Mouse (Mus musculus) embryonic fibroblast, embryonic 13.5 days (primary cell): ENCODE data around the gene Lin28b. TPM values are rescaled to one million over a fixed set of nuclear protein-coding genes. Genes with fewer than 3 reads are reported as not detected.

Source experiments
- H3K27ac ChIP-seq: 2 replicates; pipeline ENCODE4 v1.5.1; 2012; ENCODE audit warnings: low read length, control low read depth, inconsistent platforms; ENCODE audit not compliant: insufficient read depth
- H3K4me1 ChIP-seq: 2 replicates; pipeline ENCODE4 v1.6.1; 2011; ENCODE audit warnings: low read length; ENCODE audit not compliant: control insufficient read depth, insufficient read depth
- H3K4me3 ChIP-seq: 2 replicates; pipeline ENCODE4 v1.5.1; 2011; ENCODE audit warnings: mild to moderate bottlenecking, control low read depth, low read length; ENCODE audit not compliant: insufficient read depth
- CTCF ChIP-seq: IDR thresholded peaks from 2 replicates; pipeline ENCODE4 v1.5.1; 2011; ENCODE audit warnings: mild to moderate bottlenecking, control low read depth, low read length, moderate library complexity, borderline replicate concordance; ENCODE audit not compliant: insufficient read depth
- POLR2A ChIP-seq: IDR thresholded peaks from 2 replicates; pipeline ENCODE4 v1.6.1; 2011; ENCODE audit warnings: low read depth, mild to moderate bottlenecking, control low read depth, low read length, moderate library complexity
- polyA plus RNA-seq: library from polyadenylated mRNA; stranded (reverse); fragments of >200 nt; gene quantifications from 2 replicates; pipeline ENCODE4 v1.2.4, GENCODE M21; 2011; ENCODE audit warnings: low read depth; ENCODE audit not compliant: missing spikeins, insufficient read length

Gene Lin28b
- polyA plus RNA-seq, 1 experiment, result 0.09 TPM

- TF ChIP-seq POLR2A, result no peak
- no peak for TF ChIP-seq CTCF
- Histone ChIP-seq H3K4me3 (no peak overlapping the region), H3K4me1 (no peaks in the 10 kb centered on the region; the same call in 1 of the 2 replicates), H3K27ac (no peak overlapping the region)
Observed at GRCm38 (mm10) chr10:45471321-45471720, 14.9 kb downstream of the Lin28b start.

- Histone ChIP-seq H3K27ac (no peak overlapping the region), H3K4me1 (no peaks in the 10 kb centered on the region; the same call in 1 of the 2 replicates), H3K4me3 (peak overlapping the region; percentile 60)
- TF ChIP-seq CTCF (no peak), POLR2A (no peak)
Observed at GRCm38 (mm10) chr10:45470079-45470739, 16.0 kb downstream of the Lin28b start.

- Histone ChIP-seq H3K4me3 (peak overlapping the region; percentile 60), H3K27ac (no peak overlapping the region), H3K4me1 (no peaks in the 10 kb centered on the region; the same call in 1 of the 2 replicates)
- TF ChIP-seq POLR2A (no peak), CTCF (no peak)
Observed at GRCm38 (mm10) chr10:45469027-45469996, 16.9 kb downstream of the Lin28b start.

GRCm38 (mm10) chr10:45468180-45468915 lies 17.8 kb downstream of the Lin28b start:
- no peak overlapping the region for H3K27ac ChIP-seq
- TF ChIP-seq CTCF (no peak), POLR2A (no peak)
- H3K4me3 ChIP-seq, result no peak overlapping the region

GRCm38 (mm10) chr10:45458637-45459036 lies 27.6 kb downstream of the Lin28b start:
- no peak overlapping the region for H3K27ac ChIP-seq
- TF ChIP-seq CTCF (no peak), POLR2A (no peak)
- no peak overlapping the region for H3K4me3 ChIP-seq
- H3K4me1 ChIP-seq, result no peaks in the 10 kb centered on the region

More at GRCm38 (mm10) chr10:45468180-45468915, 17.8 kb downstream of the Lin28b start:
- no peaks in the 10 kb centered on the region; the same call in 1 of the 2 replicates for H3K4me1 ChIP-seq

- no peak for TF ChIP-seq POLR2A
- no peak for TF ChIP-seq CTCF
- Histone ChIP-seq H3K4me1 (no peaks in the 10 kb centered on the region), H3K27ac (no peak overlapping the region), H3K4me3 (no peak overlapping the region)
Observed at GRCm38 (mm10) chr10:45458074-45458473, 28.1 kb downstream of the Lin28b start.

- Histone ChIP-seq H3K4me1 (no peaks in the 10 kb centered on the region; the same call in 1 of the 2 replicates), H3K4me3 (no peak overlapping the region), H3K27ac (no peak overlapping the region)
- TF ChIP-seq POLR2A, result no peak
- no peak for TF ChIP-seq CTCF
Observed at GRCm38 (mm10) chr10:45446625-45447024, 39.6 kb downstream of the Lin28b start.

GRCm38 (mm10) chr10:45446215-45446614 lies 40.0 kb downstream of the Lin28b start:
- Histone ChIP-seq H3K4me1 (no peaks in the 10 kb centered on the region; the same call in 1 of the 2 replicates), H3K4me3 (no peak overlapping the region; the same call in 1 of the 2 replicates), H3K27ac (no peak overlapping the region)
- no peak for TF ChIP-seq POLR2A
- no peak for TF ChIP-seq CTCF

GRCm38 (mm10) chr10:45422372-45422771 lies 63.8 kb downstream of the Lin28b start:
- H3K4me1 ChIP-seq, result no peaks in the 10 kb centered on the region
- no peak for TF ChIP-seq POLR2A
- no peak for TF ChIP-seq CTCF
- no peak overlapping the region for H3K4me3 ChIP-seq
- H3K27ac ChIP-seq, result no peak overlapping the region
